Mouse (Mus musculus) liver, embryonic 14 days (tissue): ENCODE results near the gene Fmn2. TPM values are rescaled to one million over a fixed set of nuclear protein-coding genes. Genes with fewer than 3 reads are reported as not detected.

Source experiments
- polyA plus RNA-seq: library from polyadenylated mRNA; depleted of rRNA; stranded (reverse); fragments of >200 nt; gene quantifications from 2 replicates; pipeline ENCODE4 v1.2.3, GENCODE M21; 2012; rRNA removed

The Fmn2 gene
- 0.01 and 0.03 TPM in 2 replicates for polyA plus RNA-seq

GRCm38 (mm10) chr1:174501661-174502030 is at the start of gene Fmn2:
Fmn2 (plus strand) TSS chr1:174501825.

Other genes starting within 250 kb of the Fmn2 start
- not detected in 2 replicates for gene Olfr419, start 249.8 kb upstream of the Fmn2 start, polyA plus RNA-seq
- gene Mptx1, start 171.3 kb upstream of the Fmn2 start, polyA plus RNA-seq, result not detected in 2 replicates
- gene Olfr417, start 136.7 kb upstream of the Fmn2 start, polyA plus RNA-seq, result 0.01 TPM in 1 of 2 replicates, not detected in the other
- not detected in 2 replicates for gene Olfr248, start 110.8 kb upstream of the Fmn2 start, polyA plus RNA-seq
- 0.03 and 0.05 TPM in 2 replicates for gene Olfr414, start 77.8 kb upstream of the Fmn2 start, polyA plus RNA-seq
- gene Olfr220, start 59.7 kb upstream of the Fmn2 start, polyA plus RNA-seq, result not detected in 2 replicates